Mouse (Mus musculus) embryonic fibroblast, embryonic 13.5 days (primary cell): ENCODE results near the gene Tmem26.

Source experiments
- CTCF ChIP-seq: IDR thresholded peaks from 2 replicates; pipeline ENCODE4 v1.5.1; 2011; ENCODE audit warnings: mild to moderate bottlenecking, control low read depth, low read length, moderate library complexity, borderline replicate concordance; ENCODE audit not compliant: insufficient read depth
- POLR2A ChIP-seq: IDR thresholded peaks from 2 replicates; pipeline ENCODE4 v1.6.1; 2011; ENCODE audit warnings: low read depth, mild to moderate bottlenecking, control low read depth, low read length, moderate library complexity

DNA sequence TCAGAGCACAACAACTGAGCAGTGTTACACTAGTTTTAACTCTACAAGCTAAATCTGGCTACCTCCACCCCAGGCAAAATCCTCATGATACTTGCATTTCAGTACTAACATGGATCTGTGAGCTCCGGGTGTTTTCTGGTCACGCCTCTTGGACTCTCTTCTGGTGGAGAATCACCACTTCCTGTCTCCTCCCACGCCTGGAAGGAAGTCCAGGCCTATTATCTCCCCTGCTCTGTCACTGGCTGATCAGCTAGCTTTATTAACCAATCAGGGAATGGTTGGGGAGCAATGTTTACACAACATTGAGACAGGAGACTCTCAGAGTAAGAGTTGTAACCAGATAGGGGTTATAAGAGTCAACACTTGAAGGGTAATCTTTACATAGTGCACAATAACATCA lies 9.1 kb upstream of the Tmem26 start:
- no peak for TF ChIP-seq CTCF
- TF ChIP-seq POLR2A: no peak
